Mouse (Mus musculus): ENCODE results near the gene Ascl3.

DNA sequence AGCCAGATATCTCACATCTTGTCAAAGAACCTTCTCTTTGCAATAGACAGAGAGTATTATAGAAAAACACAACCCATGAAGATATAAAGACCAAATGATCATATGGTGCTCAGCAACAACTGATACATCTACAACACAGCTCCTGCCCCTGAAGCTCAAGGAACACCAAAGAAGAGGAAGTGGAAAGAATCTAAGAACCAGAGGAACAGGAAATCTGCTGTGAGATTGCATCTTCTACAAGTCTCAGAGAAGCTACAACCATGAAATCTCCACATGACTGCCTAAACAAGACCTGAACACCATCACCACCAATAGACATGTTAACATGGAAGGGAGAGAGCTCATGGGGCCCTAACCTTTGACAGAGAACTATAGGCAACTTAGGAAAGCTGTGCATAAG is 40.7 kb upstream of the Ascl3 start:
- no peak for TF ChIP-seq FLI1 (IDR thresholded peaks at IDR 0.05; ENCODE audit: low read length)
- TF ChIP-seq GATA1 (IDR thresholded peaks at IDR 0.05; ENCODE audit: borderline replicate concordance, low read length) = no peak

Measured in megakaryocyte, embryonic 14.5 days (primary cell).